Mouse (Mus musculus): ENCODE data around the gene Mfsd5. TPM values are rescaled to one million over a fixed set of nuclear protein-coding genes. Genes with fewer than 3 reads are reported as not detected.

Gene Mfsd5
- polyA plus RNA-seq, 1 experiment = 3.5 TPM

GRCm38 (mm10) chr15:102324654-102325473, 45.6 kb downstream of the Mfsd5 start:
- Histone ChIP-seq H3K9me3 (ENCODE audit: control insufficient read depth, low read length) (no peaks in the 10 kb centered on the region), H3K36me3 (ENCODE audit: control insufficient read depth) (peaks cover 67% of the 10 kb centered on the region), H3K27me3 (ENCODE audit: control insufficient read depth) (no peaks in the 10 kb centered on the region), H3K4me3 (replicated peaks) (peak overlapping the region; percentile 75), H3K4me1 (ENCODE audit: control insufficient read depth) (peaks cover 18% of the 10 kb centered on the region)
- TF ChIP-seq GATA1 (IDR thresholded peaks at IDR 0.05; ENCODE audit: low read length) (no peak), TAL1 (IDR thresholded peaks at IDR 0.05; ENCODE audit: low read length) (no peak)

- peaks cover 65% of the 10 kb centered on the region for H3K36me3 ChIP-seq (ENCODE audit: control insufficient read depth)
- no peaks in the 10 kb centered on the region for H3K9me3 ChIP-seq (ENCODE audit: control insufficient read depth, low read length)
- no peak for TF ChIP-seq GATA1 (IDR thresholded peaks at IDR 0.05; ENCODE audit: low read length)
- TF ChIP-seq TAL1 (IDR thresholded peaks at IDR 0.05; ENCODE audit: low read length) = no peak
Measured at GRCm38 (mm10) chr15:102326022-102326576, 46.8 kb downstream of the Mfsd5 start, which contains the start of gene Pfdn5. Gene Pfdn5, plus strand, starts transcription at chr15:102326116.

GRCm38 (mm10) chr15:102326892-102327291, 47.6 kb downstream of the Mfsd5 start:
- H3K36me3 ChIP-seq (ENCODE audit: control insufficient read depth) = peaks cover 63% of the 10 kb centered on the region
- H3K9me3 ChIP-seq (ENCODE audit: control insufficient read depth, low read length) = no peaks in the 10 kb centered on the region
- H3K27me3 ChIP-seq (ENCODE audit: control insufficient read depth) = no peaks in the 10 kb centered on the region
- H3K4me3 ChIP-seq (replicated peaks) = peak overlapping the region; percentile 71
- TF ChIP-seq GATA1 (IDR thresholded peaks at IDR 0.05; ENCODE audit: low read length) (no peak), TAL1 (IDR thresholded peaks at IDR 0.05; ENCODE audit: low read length) (no peak)
- peaks cover 27% of the 10 kb centered on the region for H3K4me1 ChIP-seq (ENCODE audit: control insufficient read depth)

More at GRCm38 (mm10) chr15:102326022-102326576, 46.8 kb downstream of the Mfsd5 start, which contains the start of gene Pfdn5:
- H3K4me1 ChIP-seq (ENCODE audit: control insufficient read depth) = peaks cover 19% of the 10 kb centered on the region
- peak within 1 kb of the TSS; percentile 75 for H3K4me3 ChIP-seq (replicated peaks)
- H3K27me3 ChIP-seq (ENCODE audit: control insufficient read depth) = no peaks in the 10 kb centered on the region

Other genes with a start within 250 kb of the Mfsd5 start
- gene Eif4b, start 205.7 kb upstream of the Mfsd5 start, polyA plus RNA-seq (2012) = 8.2 and 8.3 TPM in 2 replicates
- 0.04 and 0.05 TPM in 2 replicates for gene Tns2, start 179.0 kb upstream of the Mfsd5 start, polyA plus RNA-seq (2012)
- gene Spryd3, start 143.2 kb upstream of the Mfsd5 start, polyA plus RNA-seq (2012) = 1.1 and 1.4 TPM in 2 replicates
- gene Igfbp6, start 135.1 kb upstream of the Mfsd5 start, polyA plus RNA-seq (2012) = 0.05 TPM in 1 of 2 replicates, not detected in the other
- 0.12 and 0.18 TPM in 2 replicates for gene Soat2, start 128.9 kb upstream of the Mfsd5 start, polyA plus RNA-seq (2012)
- gene Zfp740, start 76.2 kb upstream of the Mfsd5 start, polyA plus RNA-seq (2012) = 0.44 and 0.77 TPM in 2 replicates
- gene Csad, start 74.7 kb upstream of the Mfsd5 start, polyA plus RNA-seq (2012) = 0.97 and 1.4 TPM in 2 replicates
- gene Itgb7, start 47.5 kb upstream of the Mfsd5 start, polyA plus RNA-seq (2012) = 1.4 and 2.1 TPM in 2 replicates
- gene Rarg, start 21.9 kb upstream of the Mfsd5 start, polyA plus RNA-seq (2012) = 0.09 TPM in 2 replicates
- gene Gm9918, start 8.9 kb upstream of the Mfsd5 start, polyA plus RNA-seq (2012) = not detected in 2 replicates
- gene Espl1, start 16.8 kb downstream of the Mfsd5 start, polyA plus RNA-seq (2012) = 12.0 and 15.2 TPM in 2 replicates
- 1.2 and 3.3 TPM in 2 replicates for gene Pfdn5, start 46.7 kb downstream of the Mfsd5 start, polyA plus RNA-seq (2012)
- gene Myg1, start 52.3 kb downstream of the Mfsd5 start, polyA plus RNA-seq (2012) = 6.4 and 8.0 TPM in 2 replicates
- gene Aaas, start 71.3 kb downstream of the Mfsd5 start, polyA plus RNA-seq (2012) = 13.7 and 18.1 TPM in 2 replicates
- gene Sp7, start 87.7 kb downstream of the Mfsd5 start, polyA plus RNA-seq (2012) = not detected in 2 replicates
- 0.32 and 0.93 TPM in 2 replicates for gene Sp1, start 126.7 kb downstream of the Mfsd5 start, polyA plus RNA-seq (2012)
- gene Amhr2, start 165.9 kb downstream of the Mfsd5 start, polyA plus RNA-seq (2012) = 0.03 and 0.08 TPM in 2 replicates
- gene Prr13, start 179.6 kb downstream of the Mfsd5 start, polyA plus RNA-seq (2012) = 28.4 and 73.8 TPM in 2 replicates
- gene Pcbp2, start 191.1 kb downstream of the Mfsd5 start, polyA plus RNA-seq (2012) = 31.3 and 62.4 TPM in 2 replicates
- gene Gm10337, start 224.3 kb downstream of the Mfsd5 start, polyA plus RNA-seq (2012) = not detected in 2 replicates
- 0.01 TPM in 2 replicates for gene Map3k12, start 237.6 kb downstream of the Mfsd5 start, polyA plus RNA-seq (2012)
- gene Tarbp2, start 238.7 kb downstream of the Mfsd5 start, polyA plus RNA-seq (2012) = 11.9 and 12.1 TPM in 2 replicates
- gene Npff, start 245.5 kb downstream of the Mfsd5 start, polyA plus RNA-seq (2012) = 0.16 and 0.17 TPM in 2 replicates

All from erythroblast, embryonic 14.5 days (primary cell).